Mouse (Mus musculus) embryonic facial prominence, embryonic 12.5 days (tissue): ENCODE measurements around the gene Gda. TPM values are rescaled to one million over a fixed set of nuclear protein-coding genes. Genes with fewer than 3 reads are reported as not detected.

Experiments used
- ATAC-seq: fragments of 200-750 bp; cut with Nextera tagmentation; 2 replicates; pipeline ENCODE4 v1.8.0; 2017; ENCODE audit not compliant: insufficient number of reproducible peaks, insufficient read depth, low FRiP score, low TSS enrichment
- H3K27ac ChIP-seq: fragments of 300-500 bp; sonication (generic); 2 replicates; pipeline ENCODE4 v1.5.1; 2016; ENCODE audit warnings: mild to moderate bottlenecking
- H3K27me3 ChIP-seq: fragments of 300-500 bp; sonication (generic); 2 replicates; pipeline ENCODE4 v1.6.1; 2016; ENCODE audit warnings: mild to moderate bottlenecking, moderate library complexity
- H3K36me3 ChIP-seq: fragments of 300-500 bp; sonication (generic); 2 replicates; pipeline ENCODE4 v1.6.1; 2016; ENCODE audit warnings: mild to moderate bottlenecking
- H3K4me1 ChIP-seq: fragments of 300-500 bp; sonication (generic); 2 replicates; pipeline ENCODE4 v1.6.1; 2016
- H3K4me2 ChIP-seq: fragments of 300-500 bp; sonication (generic); replicated peaks from 2 replicates; pipeline ENCODE4 v1.6.1; 2016; ENCODE audit warnings: mild to moderate bottlenecking, moderate library complexity
- H3K4me3 ChIP-seq: fragments of 300-500 bp; sonication (generic); 2 replicates; pipeline ENCODE4 v1.5.1; 2016; ENCODE audit warnings: mild to moderate bottlenecking
- H3K9ac ChIP-seq: fragments of 300-500 bp; sonication (generic); 2 replicates; pipeline ENCODE4 v1.6.1; 2016; ENCODE audit warnings: mild to moderate bottlenecking, moderate library complexity
- H3K9me3 ChIP-seq: fragments of 300-500 bp; sonication (generic); 2 replicates; pipeline ENCODE4 v1.6.1; 2016; ENCODE audit warnings: mild to moderate bottlenecking, moderate library complexity
- WGBS: fragments of 180-500 bp; shearing (Covaris S2); methylation state at CpG from one replicate; pipeline ENCODE4 v1.1.7; 2016; 5-methylcytosine and 5-hydroxymethylcytosine counted together
- polyA plus RNA-seq: library from polyadenylated mRNA; unstranded; fragments of >200 nt; fragmentation: Nextera tagmentation; extraction: Ambion mirVana; gene quantifications from 2 replicates; pipeline ENCODE4 v1.2.1, GENCODE M21; 2016

The Gda gene
- polyA plus RNA-seq, 1 experiment from 2014 or later, result 0.12 TPM

- Histone ChIP-seq H3K27ac (no peak overlapping the region), H3K9me3 (no peaks in the 10 kb centered on the region), H3K4me1 (no peaks in the 10 kb centered on the region), H3K27me3 (no peaks in the 10 kb centered on the region), H3K9ac (no peak overlapping the region), H3K4me2 (no peak overlapping the region), H3K4me3 (no peak overlapping the region), H3K36me3 (no peaks in the 10 kb centered on the region)
- no peak for ATAC-seq
- WGBS, result 88% methylated on average over 8 of the region's 8 CpGs
Observed at GRCm38 (mm10) chr19:21370782-21371181, 102.5 kb downstream of the Gda start.

- Histone ChIP-seq H3K36me3 (no peaks in the 10 kb centered on the region), H3K9ac (no peak overlapping the region), H3K27ac (no peak overlapping the region), H3K4me3 (no peak overlapping the region), H3K9me3 (no peaks in the 10 kb centered on the region), H3K27me3 (no peaks in the 10 kb centered on the region), H3K4me1 (no peaks in the 10 kb centered on the region), H3K4me2 (no peak overlapping the region)
- WGBS, result 84% methylated on average over 6 of the region's 6 CpGs
- ATAC-seq, result no peak
Observed at GRCm38 (mm10) chr19:21369175-21369574, 104.1 kb downstream of the Gda start.

- Histone ChIP-seq H3K4me3 (no peak overlapping the region), H3K36me3 (no peaks in the 10 kb centered on the region), H3K4me2 (no peak overlapping the region), H3K4me1 (no peaks in the 10 kb centered on the region), H3K27ac (no peak overlapping the region), H3K27me3 (no peaks in the 10 kb centered on the region), H3K9ac (no peak overlapping the region), H3K9me3 (no peaks in the 10 kb centered on the region)
- 76% methylated on average over 4 of the region's 4 CpGs for WGBS
- peak; percentile 64; the same call in 1 of the 2 replicates for ATAC-seq
Observed at GRCm38 (mm10) chr19:21368595-21368994, 104.7 kb downstream of the Gda start.

- no peak overlapping the region for H3K4me2 ChIP-seq
- H3K4me3 ChIP-seq, result no peak overlapping the region
- no peak for ATAC-seq
- H3K9ac ChIP-seq, result no peak overlapping the region
- H3K36me3 ChIP-seq, result no peaks in the 10 kb centered on the region
- H3K9me3 ChIP-seq, result no peaks in the 10 kb centered on the region
- 87% methylated on average over 6 of the region's 6 CpGs for whole genome bisulfite sequencing
- no peaks in the 10 kb centered on the region for H3K27me3 ChIP-seq
- H3K4me1 ChIP-seq, result no peaks in the 10 kb centered on the region
- H3K27ac ChIP-seq, result no peak overlapping the region
Observed at GRCm38 (mm10) chr19:21357792-21358191, 115.5 kb downstream of the Gda start.

GRCm38 (mm10) chr19:21349634-21350033 is 123.6 kb downstream of the Gda start:
- 85% methylated on average over 6 of the region's 6 CpGs for WGBS
- no peak overlapping the region for H3K4me2 ChIP-seq
- no peaks in the 10 kb centered on the region for H3K9me3 ChIP-seq
- no peaks in the 10 kb centered on the region for H3K27me3 ChIP-seq
- ATAC-seq, result no peak
- no peak overlapping the region for H3K4me3 ChIP-seq
- H3K36me3 ChIP-seq, result no peaks in the 10 kb centered on the region
- H3K4me1 ChIP-seq, result no peaks in the 10 kb centered on the region
- no peak overlapping the region for H3K9ac ChIP-seq
- H3K27ac ChIP-seq, result no peak overlapping the region

GRCm38 (mm10) chr19:21346646-21347045 is 126.6 kb downstream of the Gda start:
- H3K4me1 ChIP-seq, result no peaks in the 10 kb centered on the region
- H3K9ac ChIP-seq, result no peak overlapping the region
- H3K36me3 ChIP-seq, result no peaks in the 10 kb centered on the region
- H3K27ac ChIP-seq, result no peak overlapping the region
- no peaks in the 10 kb centered on the region for H3K27me3 ChIP-seq
- no peaks in the 10 kb centered on the region for H3K9me3 ChIP-seq
- 92% methylated on average over 6 of the region's 6 CpGs for WGBS
- H3K4me2 ChIP-seq, result no peak overlapping the region
- H3K4me3 ChIP-seq, result no peak overlapping the region
- ATAC-seq, result no peak

Other genes starting within 250 kb of the Gda start
- gene Zfand5, start 201.2 kb downstream of the Gda start, polyA plus RNA-seq, result 136 TPM in 2 replicates
- gene 1110059E24Rik, start 179.5 kb upstream of the Gda start, polyA plus RNA-seq, result 55.3 and 57.0 TPM in 2 replicates
- 39.1 and 41.4 TPM in 2 replicates for gene Abhd17b, start 179.7 kb upstream of the Gda start, polyA plus RNA-seq